Mouse (Mus musculus) adrenal gland (tissue): Measurements from ENCODE around the gene Osbpl6.

Source experiments
- intact Hi-C: fragments of 180-260 bp; cut with DNase I; formaldehyde crosslinking; loops from one replicate; pipeline ENCODE4 v1.15.1; 2025

Osbpl6 gene

DNA sequence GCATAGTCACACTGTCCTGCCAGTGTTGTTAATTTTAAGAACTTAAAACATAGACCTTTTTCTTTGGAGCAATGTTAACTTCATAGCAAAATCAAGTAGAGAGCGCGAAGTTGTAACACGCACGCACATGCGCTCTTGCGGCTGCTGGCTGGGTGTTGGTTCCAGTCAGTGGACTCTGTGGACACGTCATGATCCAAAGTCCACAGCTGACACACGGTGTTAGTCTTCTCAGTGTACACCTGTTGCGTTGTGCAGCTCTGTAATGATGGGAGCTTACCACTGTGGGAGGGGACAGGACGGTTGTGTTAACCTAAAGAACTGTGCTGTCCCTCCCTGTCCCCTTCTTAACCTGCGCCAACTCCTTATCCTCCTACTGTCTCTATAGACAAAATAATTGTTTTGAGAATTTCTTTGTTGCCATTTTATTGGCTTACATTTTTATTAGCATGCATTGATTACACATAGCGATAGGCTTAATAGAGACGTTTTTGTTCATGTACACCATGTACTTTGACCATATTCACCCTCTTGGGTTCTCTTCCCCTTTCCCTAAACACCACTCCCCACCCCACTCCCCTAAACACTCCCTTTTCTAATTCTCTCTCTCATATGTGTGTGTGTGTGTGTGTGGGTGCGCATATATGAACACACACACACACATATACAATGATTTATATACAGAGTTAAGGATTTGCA lies 11.3 kb downstream of the Osbpl6 start:
- intact Hi-C loops = no loop called here

DNA sequence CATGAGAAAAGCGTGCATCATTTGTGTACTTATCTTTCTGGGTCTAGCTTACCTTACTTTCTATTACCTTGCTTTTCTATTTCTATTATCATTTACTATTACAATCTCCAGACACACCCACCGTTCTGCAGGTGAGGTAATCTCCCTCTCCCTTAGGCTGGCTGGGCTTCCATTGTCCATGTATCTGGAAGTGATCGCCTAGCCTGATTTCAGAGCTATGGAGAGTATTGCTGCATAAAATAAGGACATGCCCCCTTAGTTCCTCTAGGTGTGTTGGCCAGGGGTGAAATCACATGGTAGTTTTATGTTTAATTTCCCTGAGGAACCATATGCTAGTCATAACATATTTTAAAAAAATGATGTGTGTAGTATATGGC lies 11.8 kb downstream of the Osbpl6 start:
- intact Hi-C loops = no loop called here

DNA sequence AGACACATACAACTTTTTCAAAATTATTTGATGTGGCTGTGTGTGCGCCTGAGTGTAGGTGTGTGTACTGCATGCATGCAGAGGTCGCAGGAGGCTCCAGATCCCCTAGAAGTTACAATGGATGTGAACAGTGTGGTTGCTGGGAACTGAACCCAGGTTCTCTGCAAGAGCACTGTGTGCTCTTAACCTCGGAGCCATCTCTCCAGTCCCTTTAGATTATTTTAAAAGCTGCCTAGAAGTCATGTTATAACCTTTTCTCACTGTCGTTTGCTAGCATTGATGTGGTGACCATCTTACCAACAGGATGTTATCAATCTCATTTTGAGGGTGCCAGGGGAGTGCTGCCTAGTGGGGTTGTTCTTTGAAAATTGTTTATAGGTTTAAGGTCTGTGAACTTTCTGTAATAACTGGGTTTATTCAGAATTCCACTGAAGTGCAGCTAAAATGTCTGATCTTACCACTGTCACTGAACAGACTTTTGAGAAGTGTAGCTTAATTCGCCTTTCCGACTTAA lies 15.2 kb downstream of the Osbpl6 start:
- intact Hi-C loops = no loop called here

- intact Hi-C loops = no loop called here
Measured at GRCm38 (mm10) chr2:76426816-76427215, 20.5 kb downstream of the Osbpl6 start.

DNA sequence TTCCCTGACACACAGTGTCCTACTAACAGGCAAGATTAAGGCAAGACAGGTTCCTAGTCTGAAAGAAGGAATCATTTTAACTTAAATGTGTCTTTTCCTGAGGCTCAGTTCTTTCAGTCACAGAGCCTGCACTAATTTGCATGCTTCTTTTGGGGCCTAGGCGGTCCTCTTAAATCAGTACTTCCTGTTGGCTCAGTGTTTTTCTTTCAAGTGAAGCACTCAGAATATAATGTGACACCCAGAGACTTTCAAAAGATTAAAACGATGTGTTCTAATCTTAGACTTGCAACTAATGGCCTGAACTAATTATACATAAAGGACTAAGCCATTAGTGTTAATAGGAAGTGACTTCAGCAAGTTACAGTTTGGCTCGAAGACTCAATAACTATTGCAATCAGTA lies 23.0 kb downstream of the Osbpl6 start:
- intact Hi-C loops = no loop called here

DNA sequence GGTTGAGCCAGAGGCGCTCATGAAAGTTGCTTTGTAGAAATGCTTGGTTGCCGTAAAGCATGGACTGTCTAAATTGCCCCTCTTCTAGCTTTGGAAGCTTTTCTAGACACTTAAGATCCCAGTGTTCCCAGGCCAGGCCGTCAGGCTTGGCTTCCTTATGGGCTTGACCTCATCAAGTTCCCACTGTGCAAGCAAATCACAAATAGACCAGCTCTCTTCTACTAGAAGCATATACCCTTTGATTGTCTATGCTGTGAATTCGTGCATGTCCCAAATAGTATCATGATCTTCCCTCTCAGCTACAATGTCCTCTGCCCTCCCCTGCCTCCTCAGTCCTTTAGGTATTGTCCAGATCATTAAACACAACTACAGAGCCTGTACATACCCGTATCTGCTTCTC lies 23.5 kb downstream of the Osbpl6 start:
- intact Hi-C loops = no loop called here

GRCm38 (mm10) chr2:76430539-76430938 lies 24.2 kb downstream of the Osbpl6 start:
- intact Hi-C loops = no loop called here

DNA sequence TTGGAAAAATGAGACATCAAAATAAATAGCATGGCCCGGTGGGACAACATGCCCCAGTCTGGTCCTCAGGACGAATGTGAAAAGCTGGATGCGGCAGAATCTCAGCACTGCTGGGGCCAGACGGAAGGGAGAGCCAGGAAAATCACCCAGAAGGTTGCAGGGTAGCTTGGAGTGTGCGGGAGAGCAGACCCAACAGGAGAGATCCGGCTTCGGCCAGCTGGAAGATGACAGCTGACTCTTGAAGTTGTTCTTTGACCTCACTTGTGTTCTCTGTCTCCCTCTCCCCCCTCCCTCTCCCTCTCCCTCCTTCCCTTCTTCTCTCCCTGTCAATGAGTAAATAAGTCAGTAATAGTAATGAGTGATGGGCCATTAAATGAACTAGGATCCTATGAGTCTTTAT lies 27.9 kb downstream of the Osbpl6 start:
- intact Hi-C loops = no loop called here

GRCm38 (mm10) chr2:76435667-76436239 lies 29.4 kb downstream of the Osbpl6 start:
- intact Hi-C loops = no loop called here

GRCm38 (mm10) chr2:76437372-76437771 lies 31.1 kb downstream of the Osbpl6 start:
- intact Hi-C loops = no loop called here

DNA sequence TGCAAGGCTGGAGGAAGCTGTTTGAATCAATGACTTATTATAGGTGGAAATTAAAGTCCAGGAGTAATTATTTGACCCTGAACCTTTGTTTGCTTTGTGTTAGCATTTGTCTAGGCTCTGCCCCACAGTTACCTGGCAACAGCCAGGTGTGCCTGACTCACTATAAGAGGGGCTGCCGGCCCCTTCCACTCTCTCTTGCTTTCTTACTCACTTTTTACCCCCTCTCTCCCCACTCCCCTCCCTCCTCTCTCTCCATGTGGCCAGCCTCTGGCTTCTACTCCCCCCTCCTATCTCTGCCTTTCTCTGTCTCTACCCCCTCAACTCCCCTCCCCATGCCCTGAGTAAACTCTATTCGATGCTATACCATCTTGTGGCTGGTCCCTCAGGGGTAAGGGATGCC lies 33.2 kb downstream of the Osbpl6 start:
- intact Hi-C loops = no loop called here

DNA sequence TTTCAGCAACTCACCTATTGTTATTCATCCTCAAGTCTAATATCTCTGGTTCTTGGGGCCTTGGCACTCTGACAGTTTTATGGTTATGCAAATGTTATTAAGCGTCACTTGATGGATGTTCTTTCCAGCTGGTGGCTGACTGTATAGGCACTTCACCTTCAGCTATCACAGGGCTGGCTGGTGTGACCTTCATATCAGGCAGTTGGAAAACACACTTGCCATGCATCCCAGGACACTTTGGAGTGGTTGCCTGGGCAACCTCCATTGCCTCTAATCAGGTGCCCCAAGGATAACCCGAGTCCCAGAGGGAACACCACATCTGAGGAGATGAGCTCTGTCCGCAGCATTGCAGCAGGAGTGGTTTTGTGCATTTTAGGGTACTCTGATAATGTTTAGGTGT lies 35.8 kb downstream of the Osbpl6 start:
- intact Hi-C loops = no loop called here

- intact Hi-C loops = no loop called here
Measured at GRCm38 (mm10) chr2:76449836-76450355, 43.6 kb downstream of the Osbpl6 start.

DNA sequence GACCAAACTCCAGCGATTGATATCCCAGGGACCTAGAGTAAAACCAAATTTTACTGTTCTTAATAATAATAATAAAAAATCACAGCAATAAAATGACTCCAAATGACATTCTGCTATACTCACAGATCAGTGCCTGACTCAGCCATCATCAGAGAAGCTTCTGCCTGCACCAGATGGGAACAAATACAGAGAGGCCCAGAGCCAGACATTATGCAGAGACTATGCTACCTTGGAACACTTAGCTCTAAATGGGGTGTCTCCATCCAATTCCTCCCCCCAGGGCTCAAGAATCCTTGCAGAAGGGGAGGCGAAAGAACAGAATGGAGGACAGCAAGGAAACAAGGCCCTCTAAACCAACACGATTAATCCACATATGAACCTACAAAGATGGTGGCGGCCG lies 60.4 kb downstream of the Osbpl6 start:
- intact Hi-C loops = no loop called here

DNA sequence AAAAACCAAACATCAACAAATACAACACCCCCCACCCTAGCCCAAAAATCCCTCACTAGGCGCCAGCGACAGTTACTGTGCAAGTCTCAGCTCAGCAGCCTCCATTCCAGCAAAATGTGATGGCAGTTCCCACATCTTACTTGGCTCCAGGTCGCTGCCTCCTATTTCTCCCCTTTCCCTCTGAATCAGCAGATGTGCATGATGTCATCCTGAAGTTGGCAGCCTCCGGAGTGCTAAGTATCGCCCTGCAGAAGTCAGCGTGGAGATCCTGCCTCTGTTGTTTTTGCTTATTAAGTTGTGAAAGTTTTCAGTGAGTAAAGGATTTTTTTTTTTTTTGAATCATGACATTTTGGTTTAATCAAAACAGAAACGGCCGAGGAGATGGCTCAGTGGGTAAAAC lies 61.9 kb downstream of the Osbpl6 start:
- intact Hi-C loops = no loop called here

DNA sequence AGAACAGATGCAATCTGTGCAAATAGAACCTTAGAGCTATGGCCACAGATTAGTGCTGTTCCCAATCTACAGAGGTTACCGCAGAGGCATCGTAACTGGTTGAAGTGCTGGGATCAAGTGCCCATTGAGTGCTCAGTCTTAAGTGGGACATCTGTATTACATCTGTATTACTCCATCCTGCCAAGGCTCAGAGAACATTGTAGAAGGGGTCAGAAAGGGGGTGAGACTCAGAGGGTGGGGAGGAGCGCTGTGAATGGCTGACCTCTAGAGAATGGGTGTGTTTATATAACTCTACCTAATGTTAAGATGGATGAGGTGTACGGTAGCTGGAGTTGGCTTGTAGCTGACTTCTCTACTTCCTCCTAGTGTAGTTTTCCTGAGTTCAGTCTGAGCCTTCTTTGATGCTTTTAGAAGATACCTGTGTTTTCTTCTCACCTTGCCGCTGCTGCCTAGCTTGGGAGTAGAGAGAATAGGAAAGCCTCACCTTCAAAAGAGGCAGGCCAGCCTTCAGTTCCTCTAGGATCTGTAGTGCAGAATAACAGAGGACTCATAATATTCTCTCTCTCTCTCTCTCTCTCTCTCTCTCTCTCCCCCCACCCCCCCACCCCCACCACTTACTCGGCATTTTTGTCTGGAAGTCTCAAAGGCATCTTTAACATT lies 62.9 kb downstream of the Osbpl6 start:
- intact Hi-C loops = no loop called here

- intact Hi-C loops = no loop called here
Measured at GRCm38 (mm10) chr2:76469751-76470099, 63.4 kb downstream of the Osbpl6 start.

GRCm38 (mm10) chr2:76470391-76470790 lies 64.1 kb downstream of the Osbpl6 start:
- intact Hi-C loops = no loop called here

DNA sequence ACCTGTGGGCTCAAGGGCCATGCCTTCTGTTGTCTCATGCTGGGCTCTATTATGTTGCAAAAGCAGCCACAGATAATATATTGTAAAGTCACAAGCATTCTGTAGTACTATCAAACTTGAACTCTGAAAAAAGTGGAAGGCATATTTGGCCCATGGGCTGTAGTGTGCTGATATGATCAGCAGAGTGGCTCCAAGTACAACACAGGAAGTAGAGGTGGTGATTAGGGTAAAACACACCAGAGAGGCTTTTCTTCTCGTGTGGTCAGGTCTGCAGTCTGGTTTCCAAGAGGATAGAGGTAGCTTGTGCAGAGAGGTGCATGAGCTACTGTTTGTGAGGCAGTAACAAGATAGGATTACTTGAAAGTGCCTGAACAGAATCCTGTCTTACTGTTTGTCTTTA lies 69.5 kb downstream of the Osbpl6 start:
- intact Hi-C loops = no loop called here

DNA sequence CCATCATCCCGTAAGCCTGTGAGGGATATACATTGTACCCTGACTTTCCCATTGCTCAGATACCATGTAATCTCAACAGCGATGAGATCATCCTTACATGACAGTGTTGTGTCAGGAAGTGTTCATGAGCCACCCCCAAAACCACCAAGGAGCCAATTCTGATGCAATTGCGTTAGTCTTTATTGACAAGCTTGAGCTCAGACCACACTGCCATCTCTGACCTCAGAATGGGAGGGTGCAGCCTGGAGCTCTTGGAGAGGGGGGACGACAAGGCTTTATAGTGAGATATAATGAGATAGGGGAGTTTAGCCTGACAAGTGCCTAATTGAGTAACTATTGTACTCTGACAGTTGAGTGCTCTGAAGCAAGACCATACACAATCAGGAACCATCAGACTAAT lies 82.5 kb downstream of the Osbpl6 start:
- intact Hi-C loops = no loop called here

DNA sequence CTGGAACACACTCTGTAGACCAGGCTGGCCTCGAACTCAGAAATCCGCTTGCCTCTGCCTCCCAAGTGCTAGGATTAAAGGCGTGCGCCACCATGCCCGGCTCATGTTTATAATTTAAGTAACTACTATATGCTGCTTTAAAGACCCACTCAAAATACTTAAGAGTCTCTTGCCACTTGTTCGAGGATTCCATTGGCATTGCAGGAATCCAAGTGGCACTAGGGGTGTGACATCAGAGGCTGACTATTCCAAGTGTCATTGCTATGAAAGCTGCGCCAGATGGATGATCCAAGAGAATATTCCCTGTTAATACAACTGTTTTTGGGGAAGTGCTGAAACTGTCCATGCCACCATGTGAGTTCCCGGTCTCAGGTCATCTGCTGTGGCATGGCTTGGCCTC lies 83.9 kb downstream of the Osbpl6 start:
- intact Hi-C loops = no loop called here

GRCm38 (mm10) chr2:76491371-76491770 lies 85.1 kb downstream of the Osbpl6 start:
- intact Hi-C loops = no loop called here

DNA sequence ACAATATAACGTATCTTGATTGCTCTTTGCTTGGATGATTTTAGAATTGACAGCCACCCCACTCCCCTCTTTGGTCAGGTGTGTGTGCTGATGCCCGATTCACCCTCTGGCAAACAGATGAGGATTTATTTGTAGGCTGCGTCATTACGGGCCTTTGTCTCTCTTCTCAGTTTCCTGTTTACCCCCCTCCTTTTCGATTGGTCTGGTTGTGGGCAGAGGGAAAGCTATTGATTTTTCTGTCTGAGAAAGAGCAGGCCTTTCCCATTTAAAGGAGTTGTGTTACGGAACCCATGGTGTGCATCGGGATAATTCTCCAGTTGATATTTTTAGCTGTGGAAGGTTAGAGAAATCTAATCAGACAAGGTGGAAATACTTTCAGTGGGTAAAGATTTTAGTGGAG lies 85.9 kb downstream of the Osbpl6 start:
- intact Hi-C loops = no loop called here
